Mouse (Mus musculus) spleen, adult 12 weeks (tissue): ENCODE measurements at regions not wholly inside any gene's neighbourhood (a gene's known extent, or its start where the extent isn't known, plus 50 kb on each side); places are given as distances from the start of the nearest gene placed in this dataset.

Experiments
- DNase-seq: peaks from one replicate; pipeline ENCODE4 v3.0.0; 2022; ENCODE audit warnings: low spot score

DNA sequence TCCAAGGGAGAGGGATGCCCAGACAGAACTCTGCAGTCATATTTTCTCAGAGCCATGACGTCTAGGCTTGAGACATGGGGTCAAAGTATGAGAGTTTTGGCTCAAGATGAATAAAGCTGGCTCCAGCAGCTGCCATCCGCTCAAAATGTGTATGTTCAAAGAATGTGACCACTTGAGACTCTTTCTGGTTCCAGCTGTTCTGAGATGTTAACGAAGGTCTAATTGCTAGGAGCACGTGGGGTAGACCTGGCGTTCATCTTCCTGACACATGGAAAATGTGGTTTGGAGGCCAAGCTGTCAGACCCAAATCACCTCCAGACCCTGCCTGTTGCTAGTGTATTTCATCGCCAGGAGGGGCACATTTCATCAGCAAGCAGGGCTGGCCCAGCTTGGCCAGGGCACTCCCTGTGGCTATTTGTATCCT is 58.9 kb upstream of the Ankrd1 start:
- no peak for DNase-seq

- DNase-seq: no peak
These were observed 60.4 kb upstream of the Ankrd1 start for GRCm38 (mm10) chr19:36180329-36180728.

GRCm38 (mm10) chr19:36181535-36181934 is 61.6 kb upstream of the Ankrd1 start:
- no peak for DNase-seq

GRCm38 (mm10) chr19:36183127-36183526 is 63.2 kb upstream of the Ankrd1 start:
- DNase-seq: peak; percentile 31

DNA sequence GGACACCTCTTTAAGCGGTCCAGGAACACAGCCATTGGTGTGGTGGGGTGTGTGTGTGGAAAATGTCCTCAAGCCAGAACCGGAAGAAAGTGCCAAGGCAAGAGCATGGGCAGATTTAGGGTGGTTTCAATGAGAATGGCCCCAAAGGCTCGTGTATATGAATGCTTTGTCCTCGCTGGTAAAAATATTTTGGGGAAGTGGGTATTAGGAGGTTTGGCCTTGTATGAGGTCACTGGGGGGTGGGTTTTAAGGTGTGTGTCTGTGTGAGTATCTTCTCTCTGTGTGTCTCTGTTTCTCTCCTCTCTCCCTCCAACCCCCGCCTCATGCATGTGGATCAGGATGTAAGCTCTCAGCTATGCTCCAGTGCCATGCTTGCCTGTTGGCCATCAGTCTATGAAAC is 69.8 kb upstream of the Ankrd1 start:
- no peak for DNase-seq

DNA sequence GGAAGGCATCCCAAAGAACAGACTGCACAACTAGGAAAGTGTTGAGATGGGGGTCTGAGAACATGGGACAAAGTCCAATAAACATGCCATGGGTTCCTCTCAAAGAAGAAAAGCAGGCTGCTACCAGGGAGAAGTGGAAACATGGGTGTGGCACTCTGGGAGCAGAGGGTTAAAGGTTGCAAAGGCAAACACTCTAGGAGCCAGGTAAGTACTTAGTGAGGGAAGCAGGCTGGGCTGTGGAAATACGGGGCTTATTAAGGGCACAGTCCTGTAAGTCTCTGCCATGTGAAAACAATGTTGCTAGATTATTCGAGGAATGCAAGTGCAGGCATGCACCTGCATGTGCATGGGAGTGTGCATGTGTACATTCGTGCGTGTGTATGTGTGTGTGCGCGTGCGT is 71.7 kb upstream of the Ankrd1 start:
- DNase-seq: no peak

GRCm38 (mm10) chr19:36204269-36204668 is 84.4 kb upstream of the Ankrd1 start:
- DNase-seq: no peak

DNA sequence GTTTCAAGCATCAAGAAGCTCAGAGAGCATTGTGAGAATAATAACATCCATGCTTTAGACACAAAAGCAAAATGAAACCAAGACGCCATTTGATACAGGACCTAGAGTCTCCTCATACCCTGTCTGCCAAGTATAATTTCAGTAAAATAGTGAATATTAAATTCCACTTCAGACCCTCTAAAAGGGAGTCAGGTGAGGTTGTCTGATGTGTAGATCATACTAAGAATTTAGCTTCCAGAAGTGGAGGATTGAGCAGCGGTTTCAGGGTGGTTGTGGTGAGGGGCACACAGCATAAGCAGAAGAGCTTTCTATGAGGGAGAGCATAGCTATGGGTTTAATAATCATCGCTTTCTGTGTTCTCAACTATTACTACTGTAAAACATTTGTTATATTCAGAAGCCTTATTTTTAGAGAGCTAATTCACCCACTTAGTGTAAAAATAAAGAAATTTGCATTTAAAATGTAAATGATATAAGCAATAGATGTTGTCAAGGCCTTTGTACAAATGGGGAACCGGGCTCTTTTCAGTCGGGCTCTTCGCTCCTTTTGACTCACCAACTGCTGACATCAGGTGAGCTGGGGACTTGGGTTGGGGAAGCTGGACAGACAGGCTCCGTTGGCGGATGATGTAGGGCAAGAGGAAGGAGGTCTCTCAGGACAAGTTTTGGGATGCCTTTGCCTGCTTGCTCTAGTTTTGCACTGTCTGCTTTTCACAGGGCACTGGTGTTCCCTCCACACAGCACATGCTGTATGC is 85.2 kb upstream of the Ankrd1 start:
- no peak for DNase-seq

DNA sequence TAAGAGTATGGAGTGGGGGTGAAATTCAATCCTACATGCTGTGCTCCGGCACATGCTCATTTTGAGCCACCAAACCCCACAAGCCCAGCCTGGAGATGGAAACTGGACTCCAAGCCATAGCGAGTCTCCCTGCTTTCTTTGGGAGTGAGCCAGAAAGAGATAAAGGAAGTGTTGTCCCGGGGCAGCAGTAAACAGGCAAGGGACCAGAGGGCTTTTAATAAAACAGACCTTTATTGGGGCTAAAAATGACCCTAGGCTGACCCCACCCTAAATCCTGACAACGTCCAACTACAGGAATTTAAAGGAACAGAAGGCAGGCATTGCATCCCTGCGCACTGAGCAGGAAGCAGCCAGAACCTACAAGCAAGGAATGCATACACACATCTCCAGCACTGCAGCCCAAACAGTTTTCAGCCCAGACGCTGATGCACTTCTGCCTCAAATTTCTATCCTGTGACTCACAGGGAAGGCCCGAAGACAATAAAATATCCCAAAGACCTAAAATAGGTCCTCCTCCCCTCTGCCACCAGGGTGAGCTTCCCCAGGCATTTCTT is 87.9 kb upstream of the Ankrd1 start:
- no peak for DNase-seq

GRCm38 (mm10) chr19:36208419-36208818 is 88.5 kb upstream of the Ankrd1 start:
- DNase-seq: no peak

DNA sequence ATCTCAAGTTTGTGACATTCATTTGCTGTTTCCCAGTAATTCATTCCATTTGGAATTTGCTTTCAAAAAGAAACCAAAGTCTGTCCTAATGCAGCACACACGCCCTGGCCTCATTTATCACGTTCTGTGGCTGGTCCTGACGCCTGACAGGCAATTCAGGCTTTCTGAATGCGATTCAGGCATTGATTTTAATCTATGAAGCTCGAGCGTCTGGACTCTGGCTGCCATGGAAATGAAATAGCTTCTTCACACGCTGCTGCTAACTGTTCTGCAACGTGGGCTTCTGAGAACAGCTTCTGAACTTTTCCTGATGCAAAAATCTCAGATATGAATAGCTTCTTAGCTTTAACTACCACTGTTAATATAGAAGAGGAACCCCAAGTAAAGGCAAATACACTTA is 93.6 kb upstream of the Ankrd1 start:
- DNase-seq: no peak

DNA sequence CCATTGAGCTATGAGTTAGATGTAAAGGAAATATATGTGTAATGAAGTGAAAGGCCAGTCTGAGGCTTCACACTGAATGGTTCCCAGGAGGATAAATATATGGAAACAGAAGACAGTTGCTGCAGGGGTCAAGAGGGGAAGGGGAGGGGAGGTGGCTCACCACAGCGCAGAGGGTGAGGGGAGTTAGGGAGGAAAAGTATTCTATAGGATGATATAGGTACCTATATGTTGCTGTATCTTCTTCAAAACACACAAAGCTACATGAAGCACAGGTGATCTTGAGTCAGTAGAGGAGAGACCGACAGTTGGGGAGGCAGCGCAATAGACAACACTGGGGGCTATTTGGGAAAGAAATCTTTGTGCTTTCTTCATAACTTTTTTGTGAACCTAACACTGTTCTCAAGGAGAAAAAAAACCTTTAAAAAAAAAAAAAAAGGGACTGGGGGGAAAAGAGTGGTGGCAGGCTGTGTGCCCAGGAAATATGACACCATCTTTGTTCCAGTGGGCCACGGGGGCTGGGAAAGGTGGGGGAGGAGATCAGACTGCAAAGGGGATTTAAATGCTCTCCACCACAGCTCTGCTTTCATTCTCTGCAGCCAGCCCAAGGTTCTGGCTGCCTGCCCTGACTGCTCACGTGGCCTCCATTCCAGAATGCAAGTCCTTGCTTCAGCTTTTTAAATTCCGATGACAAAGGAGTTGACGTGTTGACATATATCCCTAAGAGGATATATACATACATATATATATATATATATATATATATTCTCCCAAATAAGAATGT is 94.5 kb upstream of the Ankrd1 start:
- no peak for DNase-seq

GRCm38 (mm10) chr19:36217177-36217576 is 97.3 kb upstream of the Ankrd1 start:
- DNase-seq: no peak

DNA sequence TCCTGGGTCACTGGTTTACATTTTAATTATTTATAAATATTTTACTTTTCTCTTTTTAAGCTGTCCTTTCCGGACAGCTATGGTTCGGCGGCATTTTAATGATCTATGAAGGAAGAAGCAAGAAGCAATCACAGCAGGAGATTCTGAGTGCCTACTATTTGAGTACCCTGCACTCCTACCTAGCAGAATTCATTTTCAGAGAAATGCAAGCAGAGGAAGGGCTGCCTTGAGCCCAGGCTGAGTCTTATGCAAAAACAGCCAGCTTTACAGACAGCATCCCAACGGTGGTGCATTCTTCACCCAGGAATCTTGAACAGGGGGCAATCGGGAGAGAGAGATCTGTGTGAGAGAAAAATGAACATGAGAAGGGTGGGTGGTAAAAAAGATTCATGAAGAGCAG is 97.7 kb upstream of the Ankrd1 start:
- no peak for DNase-seq

- no peak for DNase-seq
These were observed 99.0 kb upstream of the Ankrd1 start for GRCm38 (mm10) chr19:36218921-36219320.

DNA sequence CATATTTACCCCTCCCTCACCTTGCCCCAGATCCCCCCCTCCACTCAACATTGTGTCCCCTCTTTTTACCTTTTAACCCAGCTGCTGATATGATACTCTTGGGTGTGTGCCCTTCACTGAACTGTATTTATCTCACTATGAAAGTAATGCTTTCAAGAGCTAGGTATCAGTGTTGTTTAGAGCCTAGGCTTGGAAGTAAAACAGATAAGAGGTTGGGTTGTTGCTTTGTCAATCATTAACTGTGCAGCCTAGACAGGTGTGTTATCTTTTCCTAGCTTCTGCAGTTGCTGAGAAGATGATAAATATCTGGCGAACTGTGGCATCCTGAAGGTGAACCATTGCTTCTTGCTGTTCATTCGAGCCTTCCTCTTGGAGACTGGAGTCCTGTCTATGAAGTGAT is 101.2 kb upstream of the Ankrd1 start:
- no peak for DNase-seq

GRCm38 (mm10) chr19:36221596-36221995 is 101.7 kb upstream of the Ankrd1 start:
- no peak for DNase-seq

GRCm38 (mm10) chr19:36222198-36222597 is 102.3 kb upstream of the Ankrd1 start:
- no peak for DNase-seq

- no peak for DNase-seq
These were observed 104.6 kb upstream of the Ankrd1 start for GRCm38 (mm10) chr19:36224518-36224917.

DNA sequence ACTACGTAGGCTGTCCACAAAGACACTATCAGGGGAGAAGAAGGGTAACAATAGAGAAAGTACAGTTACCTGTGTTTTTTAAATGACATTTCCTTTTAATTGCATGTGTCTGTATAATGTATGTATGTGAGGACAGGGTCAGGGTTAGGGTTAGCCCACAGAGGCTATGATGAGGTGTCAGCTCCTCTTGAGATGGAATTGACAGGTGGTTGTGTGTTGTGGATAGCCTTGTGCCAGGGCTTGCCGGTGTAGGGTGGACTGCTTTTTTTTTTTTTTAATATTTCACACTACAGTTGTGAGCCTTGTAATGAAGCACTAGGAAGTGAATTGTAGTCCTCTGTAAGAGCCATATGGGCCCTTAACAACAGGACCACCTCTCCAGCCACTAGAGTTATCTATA is 105.7 kb upstream of the Ankrd1 start:
- DNase-seq: no peak

DNA sequence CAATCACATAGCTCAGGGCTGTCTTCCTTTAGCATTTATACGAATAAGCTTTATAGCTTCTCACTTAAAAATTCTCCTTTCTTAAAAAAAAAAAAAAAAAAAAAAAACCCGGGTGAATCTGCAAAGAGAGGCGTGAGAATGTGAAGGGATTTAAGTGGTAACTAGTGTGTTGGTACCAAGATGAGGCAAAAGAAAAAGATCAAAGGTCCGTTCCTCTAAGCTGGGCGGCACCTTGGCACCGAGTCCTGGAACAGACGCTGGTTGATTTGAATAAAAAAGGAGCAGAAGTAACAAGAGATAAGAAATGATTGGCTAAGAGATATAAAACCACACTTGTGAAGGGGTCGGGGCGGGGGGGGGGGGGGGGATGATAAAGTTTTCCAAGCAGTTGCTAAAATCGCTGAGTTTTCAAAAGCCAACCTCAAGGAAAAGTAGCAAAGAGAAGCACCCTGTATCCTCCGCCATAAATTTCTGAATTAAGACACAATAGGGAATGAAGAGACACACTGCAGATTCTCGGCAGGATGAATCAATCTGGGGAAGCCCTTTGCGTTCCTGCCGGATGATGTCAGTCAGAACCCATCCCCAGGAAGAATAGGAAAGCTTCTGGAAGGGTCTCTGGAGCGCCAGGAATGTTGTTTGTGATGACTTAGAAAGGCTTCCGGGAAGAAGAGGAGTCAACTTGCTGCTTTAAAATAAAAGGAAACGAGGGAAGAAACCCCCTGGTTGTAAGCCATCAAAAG is 107.7 kb upstream of the Ankrd1 start:
- DNase-seq: no peak

DNA sequence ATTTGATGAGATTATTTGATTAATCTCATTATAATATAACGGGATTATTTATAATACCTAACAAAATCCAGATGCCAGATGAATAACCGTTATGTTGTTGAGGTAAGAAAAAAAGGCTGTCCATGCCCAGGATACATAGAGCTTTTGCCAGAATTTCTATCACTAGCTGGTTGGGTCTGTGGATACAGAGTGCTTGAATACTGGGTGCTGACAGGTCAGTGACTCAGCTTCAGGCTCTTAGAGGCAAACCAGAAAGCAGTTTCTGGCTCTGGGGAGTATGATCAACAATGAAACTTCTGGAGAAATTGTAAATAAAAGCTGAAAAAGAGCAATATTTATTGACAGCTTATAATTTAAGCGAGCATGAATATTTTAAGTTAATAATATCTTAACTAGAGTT is 109.4 kb upstream of the Ankrd1 start:
- DNase-seq: no peak

- no peak for DNase-seq
These were observed 110.0 kb upstream of the Ankrd1 start for GRCm38 (mm10) chr19:36229941-36230340.
